Mouse (Mus musculus): ENCODE results near the gene Nkx3-2.

GRCm38 (mm10) chr5:41752721-41753120 lies 11.6 kb downstream of the Nkx3-2 start:
- no peak for TF ChIP-seq CTCF (IDR thresholded peaks at IDR 0.05; ENCODE audit: low read depth, low read length)
- TF ChIP-seq POLR2A (IDR thresholded peaks at IDR 0.05; ENCODE audit: borderline replicate concordance, low read depth, low read length), result no peak
